Mouse (Mus musculus): Measurements from ENCODE around the gene Tff3.

DNA sequence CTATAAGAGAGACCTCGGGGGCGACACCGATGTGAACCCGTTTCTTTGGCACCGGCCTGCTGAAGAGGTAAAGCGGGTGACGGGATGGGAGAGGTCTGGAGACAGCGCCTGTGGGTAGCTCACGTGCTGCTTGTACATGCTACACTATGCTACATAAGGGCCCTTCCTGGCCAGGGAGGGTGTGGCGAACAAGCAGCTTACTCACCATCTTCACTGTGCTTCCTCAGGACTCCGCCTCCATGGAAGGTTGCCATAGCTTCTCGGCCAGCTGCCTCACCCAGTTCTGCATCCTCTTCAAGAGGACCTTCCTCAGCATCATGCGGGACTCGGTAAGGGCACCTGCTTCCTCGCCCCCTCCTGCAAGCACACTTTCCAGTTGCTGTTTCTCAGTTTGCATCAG is 21.1 kb downstream of the Tff3 start:
- TF ChIP-seq CTCF (IDR thresholded peaks at IDR 0.05; ENCODE audit: borderline replicate concordance, insufficient read depth, low read depth, low read length) (no peak), POLR2A (IDR thresholded peaks at IDR 0.05; ENCODE audit: borderline replicate concordance, insufficient read depth, low read length) (no peak)

Measured in cerebellum, adult 2 months (tissue).